Mouse (Mus musculus): ENCODE measurements around the gene Gm48551.

DNA sequence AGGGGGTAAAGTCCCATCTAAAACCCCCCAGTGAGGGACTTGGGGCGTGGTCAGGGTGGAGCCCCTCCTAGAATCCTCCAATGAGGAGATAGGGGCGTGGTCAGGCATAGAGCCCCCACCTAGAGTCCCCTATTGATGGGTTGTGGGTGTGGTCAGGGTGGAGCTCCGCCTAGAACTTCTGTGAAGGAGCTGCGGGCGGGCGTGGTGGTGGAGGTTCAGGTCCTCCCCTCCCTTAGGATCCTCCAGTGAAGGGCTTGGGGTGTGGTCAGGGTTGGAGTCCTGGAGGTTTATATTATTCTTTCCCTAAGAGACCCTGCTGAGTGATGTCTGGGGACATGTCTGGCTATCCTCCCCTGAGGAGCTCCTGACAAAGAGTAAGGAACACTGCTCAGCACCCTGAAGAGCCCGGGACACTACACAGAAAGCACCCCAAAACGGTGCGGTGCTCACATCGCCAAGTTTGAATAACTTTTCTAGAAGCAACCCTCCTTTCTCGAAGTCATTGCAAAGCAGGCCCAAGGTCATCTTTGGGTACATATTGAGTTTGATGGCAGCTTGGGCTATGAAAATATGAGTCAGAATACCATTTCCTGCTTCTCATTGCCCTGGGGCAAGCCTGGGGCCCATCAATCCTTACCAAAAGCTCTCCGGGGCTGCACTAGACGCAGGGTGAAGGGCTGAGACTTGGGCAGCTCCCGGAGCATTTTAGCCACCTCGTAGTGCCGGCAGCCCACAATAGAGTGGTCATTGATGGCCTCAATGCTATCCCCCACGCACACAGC, 43.5 kb upstream of the Gm48551 start:
- no peak for TF ChIP-seq CTCF (IDR thresholded peaks at IDR 0.05; ENCODE audit: low read depth)
- TF ChIP-seq EP300 (optimal IDR thresholded peaks at IDR 0.05), result no peak
